Mouse (Mus musculus): ENCODE measurements around the gene Ppm1e. TPM values are rescaled to one million over a fixed set of nuclear protein-coding genes. Genes with fewer than 3 reads are reported as not detected.
A peak's percentile ranks its signal among the peaks of the same experiment; 100 is the strongest.

Gene Ppm1e
- polyA plus RNA-seq, 1 experiment = 0.80 TPM

GRCm38 (mm10) chr11:87240833-87241215 is 118.0 kb downstream of the Ppm1e start:
- H3K4me3 ChIP-seq (ENCODE audit: low read depth, low read length) = no peak overlapping the region
- no peaks in the 10 kb centered on the region for H3K4me1 ChIP-seq (ENCODE audit: control insufficient read depth, insufficient read depth, insufficient read length, low read length)
- WGBS = 88% methylated on average over 4 of the region's 4 CpGs
- TF ChIP-seq CTCF (IDR thresholded peaks at IDR 0.05; ENCODE audit: extremely low read depth, insufficient read length, insufficient replicate concordance, low read depth, low read length) = no peak
- no peak for TF ChIP-seq POLR2A (IDR thresholded peaks at IDR 0.05; ENCODE audit: low read depth, low read length)
- H3K36me3 ChIP-seq (ENCODE audit: control insufficient read depth, insufficient read depth, low read length) = no peaks in the 10 kb centered on the region
- no peak overlapping the region for H3K27ac ChIP-seq (ENCODE audit: insufficient read depth, low read depth, low read length)
- H3K27me3 ChIP-seq (ENCODE audit: control insufficient read depth, insufficient read depth, low read length) = no peaks in the 10 kb centered on the region

- Histone ChIP-seq H3K27ac (ENCODE audit: insufficient read depth, low read depth, low read length) (0 out of 2 replicates have a peak overlapping the region, but pooled peaks have one; percentile 7), H3K27me3 (ENCODE audit: control insufficient read depth, insufficient read depth, low read length) (no peaks in the 10 kb centered on the region), H3K36me3 (ENCODE audit: control insufficient read depth, insufficient read depth, low read length) (no peaks in the 10 kb centered on the region), H3K4me3 (ENCODE audit: low read depth, low read length) (no peak overlapping the region), H3K4me1 (ENCODE audit: control insufficient read depth, insufficient read depth, insufficient read length, low read length) (no peaks in the 10 kb centered on the region)
- TF ChIP-seq CTCF (IDR thresholded peaks at IDR 0.05; ENCODE audit: extremely low read depth, insufficient read length, insufficient replicate concordance, low read depth, low read length) = no peak
- TF ChIP-seq POLR2A (IDR thresholded peaks at IDR 0.05; ENCODE audit: low read depth, low read length) = no peak
- 83% methylated on average over 15 of the region's 15 CpGs for WGBS
These were observed 118.5 kb downstream of the Ppm1e start for GRCm38 (mm10) chr11:87240141-87240832.

GRCm38 (mm10) chr11:87238891-87239530 is 119.8 kb downstream of the Ppm1e start:
- 88% methylated on average over 7 of the region's 7 CpGs for WGBS

GRCm38 (mm10) chr11:87235486-87235872 is 123.3 kb downstream of the Ppm1e start:
- Histone ChIP-seq H3K27ac (ENCODE audit: insufficient read depth, low read depth, low read length) (no peak overlapping the region), H3K36me3 (ENCODE audit: control insufficient read depth, insufficient read depth, low read length) (peaks cover 2% of the 10 kb centered on the region; the same call in 1 of the 2 replicates), H3K4me1 (ENCODE audit: control insufficient read depth, insufficient read depth, insufficient read length, low read length) (no peaks in the 10 kb centered on the region), H3K27me3 (ENCODE audit: control insufficient read depth, insufficient read depth, low read length) (no peaks in the 10 kb centered on the region), H3K4me3 (ENCODE audit: low read depth, low read length) (no peak overlapping the region)
- WGBS = 70% methylated on average over 5 of the region's 5 CpGs
- TF ChIP-seq POLR2A (IDR thresholded peaks at IDR 0.05; ENCODE audit: low read depth, low read length) = no peak
- TF ChIP-seq CTCF (IDR thresholded peaks at IDR 0.05; ENCODE audit: extremely low read depth, insufficient read length, insufficient replicate concordance, low read depth, low read length) = no peak

More at GRCm38 (mm10) chr11:87238891-87239530, 119.8 kb downstream of the Ppm1e start:
- Histone ChIP-seq H3K27ac (ENCODE audit: insufficient read depth, low read depth, low read length) (no peak overlapping the region), H3K27me3 (ENCODE audit: control insufficient read depth, insufficient read depth, low read length) (no peaks in the 10 kb centered on the region), H3K4me3 (ENCODE audit: low read depth, low read length) (no peak overlapping the region), H3K36me3 (ENCODE audit: control insufficient read depth, insufficient read depth, low read length) (no peaks in the 10 kb centered on the region), H3K4me1 (ENCODE audit: control insufficient read depth, insufficient read depth, insufficient read length, low read length) (no peaks in the 10 kb centered on the region)
- TF ChIP-seq POLR2A (IDR thresholded peaks at IDR 0.05; ENCODE audit: low read depth, low read length) (no peak), CTCF (IDR thresholded peaks at IDR 0.05; ENCODE audit: extremely low read depth, insufficient read length, insufficient replicate concordance, low read depth, low read length) (no peak)

- no peak overlapping the region for H3K27ac ChIP-seq (ENCODE audit: insufficient read depth, low read depth, low read length)
- 91% methylated on average over 12 of the region's 12 CpGs for WGBS
- H3K4me1 ChIP-seq (ENCODE audit: control insufficient read depth, insufficient read depth, insufficient read length, low read length) = no peaks in the 10 kb centered on the region
These were observed 123.9 kb downstream of the Ppm1e start for GRCm38 (mm10) chr11:87234743-87235485.

GRCm38 (mm10) chr11:87233377-87233776 is 125.4 kb downstream of the Ppm1e start:
- Histone ChIP-seq H3K4me3 (ENCODE audit: low read depth, low read length) (no peak overlapping the region), H3K27me3 (ENCODE audit: control insufficient read depth, insufficient read depth, low read length) (no peaks in the 10 kb centered on the region), H3K36me3 (ENCODE audit: control insufficient read depth, insufficient read depth, low read length) (peaks cover 2% of the 10 kb centered on the region; the same call in 1 of the 2 replicates), H3K27ac (ENCODE audit: insufficient read depth, low read depth, low read length) (no peak overlapping the region), H3K4me1 (ENCODE audit: control insufficient read depth, insufficient read depth, insufficient read length, low read length) (no peaks in the 10 kb centered on the region)
- 86% methylated on average over 5 of the region's 5 CpGs for WGBS
- TF ChIP-seq CTCF (IDR thresholded peaks at IDR 0.05; ENCODE audit: extremely low read depth, insufficient read length, insufficient replicate concordance, low read depth, low read length) (no peak), POLR2A (IDR thresholded peaks at IDR 0.05; ENCODE audit: low read depth, low read length) (no peak)

More at GRCm38 (mm10) chr11:87234743-87235485, 123.9 kb downstream of the Ppm1e start:
- Histone ChIP-seq H3K36me3 (ENCODE audit: control insufficient read depth, insufficient read depth, low read length) (peaks cover 2% of the 10 kb centered on the region; the same call in 1 of the 2 replicates), H3K27me3 (ENCODE audit: control insufficient read depth, insufficient read depth, low read length) (no peaks in the 10 kb centered on the region), H3K4me3 (ENCODE audit: low read depth, low read length) (no peak overlapping the region)
- no peak for TF ChIP-seq POLR2A (IDR thresholded peaks at IDR 0.05; ENCODE audit: low read depth, low read length)
- no peak for TF ChIP-seq CTCF (IDR thresholded peaks at IDR 0.05; ENCODE audit: extremely low read depth, insufficient read length, insufficient replicate concordance, low read depth, low read length)

Measured in small intestine, adult 2 months (tissue).